In genomic region chr1:189927644-189928043, GRCm38 (mm10) we compare ENCODE assay signal across 8 mouse cellular contexts. TPM values are rescaled to one million over a fixed set of nuclear protein-coding genes. Genes with fewer than 3 reads are reported as not detected.
DNase-seq lines count a peak whose midpoint lies in the region; ATAC-seq and TF ChIP-seq lines count a peak whose summit lies in the region.

No protein-coding gene starts in this region.

- TF ChIP-seq CTCF in cerebellum, adult 2 months (IDR thresholded peaks at IDR 0.05; ENCODE audit: borderline replicate concordance, insufficient read depth, low read depth, low read length), result peak; percentile 86

- H3K4me2 ChIP-seq in intestine, embryonic 14.5 days (ENCODE audit: low read length), result peak overlapping the region; percentile 15; the same call in 1 of the 2 replicates
- peak overlapping the region; percentile 12; the same call in 1 of the 2 replicates for H3K4me2 ChIP-seq in liver, embryonic 11.5 days

- no peak for TF ChIP-seq POLR2A in cerebellum, adult 2 months (IDR thresholded peaks at IDR 0.05; ENCODE audit: borderline replicate concordance, insufficient read depth, low read length)

- ATAC-seq in intestine, embryonic 14.5 days (replicated peaks; ENCODE audit: low FRiP score, low TSS enrichment, low read depth), result peak; percentile 48; the same call in 1 of the 2 replicates
- peak; percentile 68 for ATAC-seq in liver, embryonic 11.5 days (replicated peaks; ENCODE audit: low FRiP score)
- 0 out of 2 replicates have a peak, but pooled peaks have one; percentile 53 for ATAC-seq in neutrophil, adult 5-6 weeks (ENCODE audit: extremely low read depth, insufficient number of reproducible peaks, low FRiP score, poor library complexity, severe bottlenecking)

- no peak overlapping the region for H3K4me3 ChIP-seq in cerebellum, adult 2 months (replicated peaks; ENCODE audit: insufficient read depth, low read depth, low read length)
- no peak overlapping the region for H3K4me3 ChIP-seq in intestine, embryonic 14.5 days (ENCODE audit: low read depth, low read length)
- H3K4me3 ChIP-seq in liver, embryonic 11.5 days (ENCODE audit: low read depth, low read length), result no peak overlapping the region

- H3K9ac ChIP-seq in intestine, embryonic 14.5 days (ENCODE audit: low read length), result no peak overlapping the region
- H3K9ac ChIP-seq in liver, embryonic 11.5 days (ENCODE audit: low read depth, low read length), result no peak overlapping the region

- WGBS in cerebellum, adult 2 months, result 5% methylated on average over 6 of the region's 6 CpGs
- WGBS in intestine, embryonic 14.5 days, result 5% methylated on average over 6 of the region's 6 CpGs
- WGBS in liver, embryonic 11.5 days, result 14% methylated on average over 6 of the region's 6 CpGs

- no peak overlapping the region for H3K27ac ChIP-seq in cerebellum, adult 2 months (ENCODE audit: insufficient read depth, low read length)
- H3K27ac ChIP-seq in intestine, embryonic 14.5 days (ENCODE audit: low read depth), result no peak overlapping the region
- no peak overlapping the region for H3K27ac ChIP-seq in liver, embryonic 11.5 days (ENCODE audit: low read depth, low read length)

- H3K4me1 ChIP-seq in cerebellum, adult 2 months (ENCODE audit: control insufficient read depth, insufficient read depth, low read length), result peaks cover 2% of the 10 kb centered on the region; the same call in 1 of the 2 replicates
- no peaks in the 10 kb centered on the region; the same call in 1 of the 2 replicates for H3K4me1 ChIP-seq in intestine, embryonic 14.5 days (replicated peaks; ENCODE audit: control insufficient read depth, insufficient read depth, low read length)
- no peaks in the 10 kb centered on the region; the same call in 1 of the 2 replicates for H3K4me1 ChIP-seq in liver, embryonic 11.5 days (replicated peaks; ENCODE audit: control insufficient read depth, insufficient read depth, low read length)

- no peaks in the 10 kb centered on the region for H3K9me3 ChIP-seq in intestine, embryonic 14.5 days (ENCODE audit: control insufficient read depth, low read length)
- H3K9me3 ChIP-seq in liver, embryonic 11.5 days (ENCODE audit: control insufficient read depth, low read length), result no peaks in the 10 kb centered on the region

- DNase-seq in frontal cortex, postnatal 36 days (ENCODE audit: low spot score in 2 of 2), result peak; percentile 34 to 52
- DNase-seq in frontal cortex, postnatal 10 days (ENCODE audit: low spot score in 2 of 2), result no peak
- DNase-seq in MEL-GATA-1-ER (ENCODE audit: extremely low read depth, low read depth), result peak; percentile 34
- peak; percentile 60 to 69 for DNase-seq in cerebellum, adult 2 months
- peak; percentile 80 for DNase-seq in gastrocnemius, adult 18-20 months (ENCODE audit: low spot score)
- peak; percentile 63 for DNase-seq in intestine, embryonic 14.5 days (ENCODE audit: low spot score)
- no peak for DNase-seq in liver, embryonic 11.5 days (ENCODE audit: low spot score)

- H3K27me3 ChIP-seq in cerebellum, adult 2 months (ENCODE audit: control insufficient read depth, insufficient read depth, low read length), result no peaks in the 10 kb centered on the region
- no peaks in the 10 kb centered on the region for H3K27me3 ChIP-seq in intestine, embryonic 14.5 days (replicated peaks; ENCODE audit: control insufficient read depth, insufficient read depth, low read length)
- H3K27me3 ChIP-seq in liver, embryonic 11.5 days (replicated peaks; ENCODE audit: control insufficient read depth, insufficient read depth, low read length), result no peaks in the 10 kb centered on the region

- no peaks in the 10 kb centered on the region for H3K36me3 ChIP-seq in intestine, embryonic 14.5 days (ENCODE audit: control insufficient read depth, insufficient read depth, low read length)
- no peaks in the 10 kb centered on the region for H3K36me3 ChIP-seq in liver, embryonic 11.5 days (ENCODE audit: control insufficient read depth, insufficient read depth, low read length)

RNA-seq across cellular contexts. Expression of gene Smyd2, which starts 5.5 kb away (rescaled TPM):
- polyA plus RNA-seq in cerebellum, adult 2 months (2012; rRNA removed), result 115 and 131 TPM in 2 replicates
- 100 to 1,000 TPM; 316 to 319 TPM for total RNA-seq in gastrocnemius, adult 18-20 months (2021)
- 124 and 127 TPM in 2 replicates for polyA plus RNA-seq in intestine, embryonic 14.5 days (2014; fragmentation: Nextera tagmentation; extraction: Ambion mirVana)
- 75.7 and 77.8 TPM in 2 replicates for polyA plus RNA-seq in liver, embryonic 11.5 days (2014; fragmentation: Nextera tagmentation; extraction: Ambion mirVana)
- total RNA-seq in neutrophil, adult 5-6 weeks (2017), result 3.0 and 3.6 TPM in 2 replicates

Comparison
In these comparisons a context has a peak if more than half of its experiments do, and no peak if none do; other contexts are left out.
1. DNase-seq: peak in frontal cortex, postnatal 36 days (2 of 2), MEL-GATA-1-ER (single experiment), cerebellum, adult 2 months (2 of 2), gastrocnemius, adult 18-20 months (single experiment) and intestine, embryonic 14.5 days (single experiment); none in frontal cortex, postnatal 10 days (0 of 2) and liver, embryonic 11.5 days (single experiment).
2. Peak in every context shown above with its lines, with median percentiles within 50 percentile points of each other: ATAC-seq.